Mouse (Mus musculus): ENCODE results near the gene Ckap5. TPM values are rescaled to one million over a fixed set of nuclear protein-coding genes. Genes with fewer than 3 reads are reported as not detected.

Gene Ckap5
- polyA plus RNA-seq, 1 experiment from 2014 or later = 32.8 TPM

GRCm38 (mm10) chr2:91645811-91646210 is 119.2 kb downstream of the Ckap5 start:
- Histone ChIP-seq H3K9me3 (replicated peaks; ENCODE audit: control insufficient read depth, low read length) (no peaks in the 10 kb centered on the region), H3K27ac (ENCODE audit: low read length) (no peak overlapping the region), H3K4me2 (ENCODE audit: low read depth, low read length) (no peak overlapping the region), H3K4me1 (ENCODE audit: control insufficient read depth, low read depth, low read length) (peaks cover 39% of the 10 kb centered on the region), H3K9ac (ENCODE audit: low read depth, low read length) (no peak overlapping the region), H3K27me3 (ENCODE audit: control insufficient read depth, insufficient read depth, low read depth, low read length) (no peaks in the 10 kb centered on the region), H3K36me3 (ENCODE audit: control insufficient read depth, insufficient read depth) (peaks cover 34% of the 10 kb centered on the region), H3K4me3 (ENCODE audit: low read depth, low read length) (no peak overlapping the region)
- no peak for ATAC-seq (ENCODE audit: low read depth)
- WGBS (ENCODE audit: insufficient replicate concordance) = 81% methylated on average over 11 of the region's 11 CpGs

GRCm38 (mm10) chr2:91646733-91647132 is 120.2 kb downstream of the Ckap5 start:
- no peaks in the 10 kb centered on the region for H3K27me3 ChIP-seq (ENCODE audit: control insufficient read depth, insufficient read depth, low read depth, low read length)
- no peak for ATAC-seq (ENCODE audit: low read depth)
- WGBS (ENCODE audit: insufficient replicate concordance) = 28% methylated on average over 1 of the region's 1 CpGs
- peaks cover 44% of the 10 kb centered on the region for H3K4me1 ChIP-seq (ENCODE audit: control insufficient read depth, low read depth, low read length)
- H3K4me3 ChIP-seq (ENCODE audit: low read depth, low read length) = no peak overlapping the region
- H3K36me3 ChIP-seq (ENCODE audit: control insufficient read depth, insufficient read depth) = peaks cover 34% of the 10 kb centered on the region
- H3K9ac ChIP-seq (ENCODE audit: low read depth, low read length) = no peak overlapping the region
- H3K27ac ChIP-seq (ENCODE audit: low read length) = 0 out of 2 replicates have a peak overlapping the region, but pooled peaks have one; percentile 4
- no peaks in the 10 kb centered on the region for H3K9me3 ChIP-seq (replicated peaks; ENCODE audit: control insufficient read depth, low read length)
- H3K4me2 ChIP-seq (ENCODE audit: low read depth, low read length) = no peak overlapping the region

- Histone ChIP-seq H3K4me1 (ENCODE audit: control insufficient read depth, low read depth, low read length) (peaks cover 30% of the 10 kb centered on the region), H3K36me3 (ENCODE audit: control insufficient read depth, insufficient read depth) (peaks cover 31% of the 10 kb centered on the region), H3K9ac (ENCODE audit: low read depth, low read length) (peak overlapping the region; percentile 84), H3K4me2 (ENCODE audit: low read depth, low read length) (peak overlapping the region; percentile 92), H3K27me3 (ENCODE audit: control insufficient read depth, insufficient read depth, low read depth, low read length) (no peaks in the 10 kb centered on the region), H3K9me3 (replicated peaks; ENCODE audit: control insufficient read depth, low read length) (no peaks in the 10 kb centered on the region), H3K4me3 (ENCODE audit: low read depth, low read length) (peak overlapping the region; percentile 88), H3K27ac (ENCODE audit: low read length) (peak overlapping the region; percentile 94)
- no peak for ATAC-seq (ENCODE audit: low read depth)
- WGBS (ENCODE audit: insufficient replicate concordance) = 2% methylated on average over 15 of the region's 15 CpGs
These were observed 122.6 kb downstream of the Ckap5 start for GRCm38 (mm10) chr2:91649152-91649551.

- Histone ChIP-seq H3K4me1 (ENCODE audit: control insufficient read depth, low read depth, low read length) (peaks cover 26% of the 10 kb centered on the region), H3K4me2 (ENCODE audit: low read depth, low read length) (peak within 1 kb of the TSS; percentile 92), H3K36me3 (ENCODE audit: control insufficient read depth, insufficient read depth) (peaks cover 29% of the 10 kb centered on the region), H3K27me3 (ENCODE audit: control insufficient read depth, insufficient read depth, low read depth, low read length) (no peaks in the 10 kb centered on the region), H3K4me3 (ENCODE audit: low read depth, low read length) (peak within 1 kb of the TSS; percentile 88), H3K9me3 (replicated peaks; ENCODE audit: control insufficient read depth, low read length) (no peaks in the 10 kb centered on the region), H3K9ac (ENCODE audit: low read depth, low read length) (peak within 1 kb of the TSS; percentile 84), H3K27ac (ENCODE audit: low read length) (peak within 1 kb of the TSS; percentile 94)
- under 1% methylated on average over 44 of the region's 44 CpGs for WGBS (ENCODE audit: insufficient replicate concordance)
- ATAC-seq (ENCODE audit: low read depth) = peak; percentile 94
These were observed 123.2 kb downstream of the Ckap5 start, which contains the start of the genes Zfp408 and Arhgap1 for GRCm38 (mm10) chr2:91649553-91650359. Gene Zfp408, minus strand, starts transcription at chr2:91649791. Gene Arhgap1, plus strand, starts transcription at chr2:91649860.

- H3K4me1 ChIP-seq (ENCODE audit: control insufficient read depth, low read depth, low read length) = peaks cover 26% of the 10 kb centered on the region
- peak overlapping the region; percentile 94 for H3K27ac ChIP-seq (ENCODE audit: low read length)
- peak overlapping the region; percentile 79 for H3K9ac ChIP-seq (ENCODE audit: low read depth, low read length)
- peaks cover 30% of the 10 kb centered on the region for H3K36me3 ChIP-seq (ENCODE audit: control insufficient read depth, insufficient read depth)
- H3K27me3 ChIP-seq (ENCODE audit: control insufficient read depth, insufficient read depth, low read depth, low read length) = no peaks in the 10 kb centered on the region
- WGBS (ENCODE audit: insufficient replicate concordance) = 5% methylated on average over 16 of the region's 16 CpGs
- H3K4me2 ChIP-seq (ENCODE audit: low read depth, low read length) = peak overlapping the region; percentile 92
- H3K9me3 ChIP-seq (replicated peaks; ENCODE audit: control insufficient read depth, low read length) = no peaks in the 10 kb centered on the region
- ATAC-seq (ENCODE audit: low read depth) = peak; percentile 38
- peak overlapping the region; percentile 88 for H3K4me3 ChIP-seq (ENCODE audit: low read depth, low read length)
These were observed 123.9 kb downstream of the Ckap5 start for GRCm38 (mm10) chr2:91650360-91650995.

- Histone ChIP-seq H3K4me3 (ENCODE audit: low read depth, low read length) (no peak overlapping the region), H3K4me2 (ENCODE audit: low read depth, low read length) (peak overlapping the region; percentile 92), H3K4me1 (ENCODE audit: control insufficient read depth, low read depth, low read length) (peaks cover 26% of the 10 kb centered on the region), H3K9ac (ENCODE audit: low read depth, low read length) (no peak overlapping the region; the same call in 1 of the 2 replicates), H3K27me3 (ENCODE audit: control insufficient read depth, insufficient read depth, low read depth, low read length) (no peaks in the 10 kb centered on the region), H3K36me3 (ENCODE audit: control insufficient read depth, insufficient read depth) (peaks cover 26% of the 10 kb centered on the region), H3K9me3 (replicated peaks; ENCODE audit: control insufficient read depth, low read length) (no peaks in the 10 kb centered on the region), H3K27ac (ENCODE audit: low read length) (no peak overlapping the region)
- WGBS (ENCODE audit: insufficient replicate concordance) = 72% methylated on average over 14 of the region's 14 CpGs
- no peak for ATAC-seq (ENCODE audit: low read depth)
These were observed 125.1 kb downstream of the Ckap5 start for GRCm38 (mm10) chr2:91651458-91652258.

GRCm38 (mm10) chr2:91652863-91653262 is 126.3 kb downstream of the Ckap5 start:
- peaks cover 26% of the 10 kb centered on the region for H3K4me1 ChIP-seq (ENCODE audit: control insufficient read depth, low read depth, low read length)
- H3K4me3 ChIP-seq (ENCODE audit: low read depth, low read length) = no peak overlapping the region
- peaks cover 22% of the 10 kb centered on the region for H3K36me3 ChIP-seq (ENCODE audit: control insufficient read depth, insufficient read depth)
- WGBS (ENCODE audit: insufficient replicate concordance) = 58% methylated on average over 6 of the region's 6 CpGs
- H3K4me2 ChIP-seq (ENCODE audit: low read depth, low read length) = no peak overlapping the region
- no peaks in the 10 kb centered on the region for H3K9me3 ChIP-seq (replicated peaks; ENCODE audit: control insufficient read depth, low read length)
- H3K27ac ChIP-seq (ENCODE audit: low read length) = no peak overlapping the region
- H3K27me3 ChIP-seq (ENCODE audit: control insufficient read depth, insufficient read depth, low read depth, low read length) = no peaks in the 10 kb centered on the region
- no peak for ATAC-seq (ENCODE audit: low read depth)
- no peak overlapping the region for H3K9ac ChIP-seq (ENCODE audit: low read depth, low read length)

- Histone ChIP-seq H3K9ac (ENCODE audit: low read depth, low read length) (no peak overlapping the region), H3K36me3 (ENCODE audit: control insufficient read depth, insufficient read depth) (peaks cover 29% of the 10 kb centered on the region), H3K9me3 (replicated peaks; ENCODE audit: control insufficient read depth, low read length) (no peaks in the 10 kb centered on the region), H3K27me3 (ENCODE audit: control insufficient read depth, insufficient read depth, low read depth, low read length) (no peaks in the 10 kb centered on the region), H3K4me1 (ENCODE audit: control insufficient read depth, low read depth, low read length) (peaks cover 13% of the 10 kb centered on the region), H3K27ac (ENCODE audit: low read length) (no peak overlapping the region), H3K4me2 (ENCODE audit: low read depth, low read length) (no peak overlapping the region), H3K4me3 (ENCODE audit: low read depth, low read length) (no peak overlapping the region)
- 75% methylated on average over 5 of the region's 5 CpGs for WGBS (ENCODE audit: insufficient replicate concordance)
- ATAC-seq (ENCODE audit: low read depth) = no peak
These were observed 128.8 kb downstream of the Ckap5 start for GRCm38 (mm10) chr2:91655388-91655787.
